Mouse (Mus musculus) gastrocnemius, postnatal 25 days (tissue): ENCODE measurements around the gene Zfp810. TPM values are rescaled to one million over a fixed set of nuclear protein-coding genes. Genes with fewer than 3 reads are reported as not detected.
"Not testable (repeated sequence)": the region's sequence is repeated elsewhere in the genome, so short reads cannot be mapped to it uniquely, and the experiment has no call there.

Source experiments
- DNase-seq: peaks from one replicate; pipeline ENCODE4 v3.0.0; 2022
- long read RNA-seq, 2 experiments: library from polyadenylated mRNA; stranded (forward); transcript quantifications; one replicate each; pipeline ENCODE4 v2.0.0; 2021
- total RNA-seq, 2 experiments: library from RNA; stranded (reverse); gene quantifications; 1 replicate in 1 of 2; 2 replicates in 1 of 2; pipeline ENCODE4 v1.2.3; 2021

The Zfp810 gene
- total RNA-seq, result under 1 TPM; 0.91 to 0.95 TPM
- long read RNA-seq, experiment 1, result 0 reads
- long read RNA-seq, experiment 2, partial matches to known transcripts, result 0 of 3 reads
- long read RNA-seq, experiment 2, other reads (novel, unspliced or antisense), result 1 of 3 reads

GRCm38 (mm10) chr9:22307156-22307919, at the start of gene Zfp810:
TSS of gene Zfp810 (minus strand) at chr9:22307648.
- DNase-seq, result peak; percentile 87

GRCm38 (mm10) chr9:22355919-22356318, 48.5 kb upstream of the Zfp810 start:
- no peak for DNase-seq

DNA sequence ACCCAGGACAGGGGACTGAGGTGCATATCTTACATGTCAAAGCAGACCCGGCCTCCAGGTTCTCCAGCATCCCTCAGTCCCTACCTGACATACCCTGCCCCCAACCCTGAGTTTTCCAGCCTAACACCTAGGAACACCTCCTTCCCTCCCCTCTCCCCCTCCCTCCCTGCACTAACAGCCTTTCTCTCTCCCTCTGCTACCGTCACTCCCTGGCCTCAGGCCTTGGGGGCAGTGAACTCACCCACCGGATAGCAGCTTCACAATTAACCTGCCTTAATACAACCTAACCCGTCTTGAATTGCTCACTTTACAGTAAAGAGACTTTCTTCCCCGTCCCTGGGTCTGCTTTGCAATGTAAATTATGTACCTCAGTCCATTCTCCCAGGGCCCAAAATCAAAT, 46.5 kb upstream of the Zfp810 start:
- DNase-seq, result no peak

GRCm38 (mm10) chr9:22353465-22353864, 46.0 kb upstream of the Zfp810 start:
- no peak for DNase-seq

DNA sequence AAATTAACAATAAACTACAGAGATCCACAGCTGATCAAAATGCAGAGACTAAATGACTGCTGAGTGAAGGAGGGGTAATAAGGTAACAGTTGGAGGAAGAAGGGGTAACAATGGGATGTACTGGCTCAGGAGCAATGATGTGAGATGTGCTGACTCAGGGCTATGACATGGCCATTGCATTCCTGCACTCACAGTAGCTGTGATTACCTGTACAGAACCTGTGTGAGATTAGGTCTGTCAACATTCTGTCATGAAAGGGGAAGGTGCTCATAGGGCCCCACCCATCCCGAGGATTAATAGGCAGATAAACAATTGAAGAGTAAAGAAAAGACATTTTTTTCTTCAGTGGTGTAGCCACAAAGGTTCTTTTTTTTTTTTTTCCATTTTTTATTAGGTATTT, 32.9 kb upstream of the Zfp810 start:
- DNase-seq, result no peak

GRCm38 (mm10) chr9:22337217-22337616, 29.8 kb upstream of the Zfp810 start:
- no peak for DNase-seq

- DNase-seq, result peak; percentile 84
These were observed 20.3 kb upstream of the Zfp810 start for GRCm38 (mm10) chr9:22327475-22328387.

DNA sequence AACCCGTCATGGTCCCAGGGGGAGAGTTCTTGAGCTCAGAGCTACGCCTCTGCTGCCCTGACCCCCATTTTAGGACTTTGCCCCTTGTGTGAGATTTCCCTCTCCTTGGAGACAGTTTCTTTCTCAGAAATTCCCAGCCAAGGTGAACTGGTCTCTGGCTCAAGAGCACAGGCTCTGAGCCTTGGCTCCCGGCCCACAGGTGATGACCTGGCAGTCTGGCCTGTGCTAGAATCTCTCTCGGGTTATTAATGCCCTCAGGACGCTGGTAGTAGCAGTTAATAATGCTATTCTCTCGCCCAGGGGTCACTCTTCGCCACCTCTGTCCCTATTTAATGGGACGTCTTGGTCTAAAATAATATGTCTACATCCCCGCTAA, 19.6 kb upstream of the Zfp810 start:
- no peak for DNase-seq

GRCm38 (mm10) chr9:22324579-22324978, 17.1 kb upstream of the Zfp810 start:
- no peak for DNase-seq

- no peak for DNase-seq
These were observed 15.1 kb upstream of the Zfp810 start for GRCm38 (mm10) chr9:22322381-22323211.

DNA sequence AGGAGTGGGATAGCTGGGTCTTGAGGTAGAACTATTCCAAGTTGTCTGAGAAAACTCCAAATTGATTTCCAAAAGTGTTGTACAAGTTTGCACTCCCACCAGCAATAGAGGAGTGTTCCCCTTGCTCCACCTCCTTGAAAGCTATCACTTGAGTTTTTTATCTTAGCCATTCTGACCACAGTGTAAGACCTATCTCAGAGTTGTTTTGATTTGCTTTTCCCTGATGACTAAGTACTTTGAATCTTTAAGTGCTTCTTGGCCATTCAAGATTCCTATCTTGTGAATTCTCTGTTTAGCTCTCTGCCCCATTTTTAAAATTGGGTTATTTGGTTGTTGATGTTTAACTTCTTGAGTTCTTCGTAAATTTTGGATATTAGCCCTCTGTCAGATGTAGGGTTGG, 11.7 kb upstream of the Zfp810 start:
- no peak for DNase-seq

- DNase-seq, result not testable (repeated sequence)
These were observed 8.6 kb upstream of the Zfp810 start for GRCm38 (mm10) chr9:22316047-22316446.

GRCm38 (mm10) chr9:22314066-22314465, 6.6 kb upstream of the Zfp810 start:
- no peak for DNase-seq

GRCm38 (mm10) chr9:22313218-22313617, 5.8 kb upstream of the Zfp810 start:
- no peak for DNase-seq

DNA sequence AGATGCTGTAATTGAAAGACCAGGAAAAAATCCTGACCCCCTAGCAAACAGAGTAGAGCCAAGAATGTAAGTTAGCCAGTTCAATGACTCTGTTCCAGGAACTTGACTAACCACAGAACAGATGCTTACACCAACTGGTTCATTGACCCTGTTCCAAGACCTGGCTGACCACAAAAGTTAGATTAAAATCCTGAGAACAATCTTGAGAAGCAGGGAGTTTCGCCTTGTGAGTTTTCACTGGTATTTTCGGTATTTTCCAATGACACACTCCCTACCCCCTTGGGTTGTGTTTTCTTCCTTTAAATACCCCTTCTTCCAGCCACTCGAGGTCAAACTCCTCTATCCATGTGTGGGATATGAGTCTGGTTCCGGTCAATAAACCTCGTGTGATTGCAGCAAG, 2.2 kb upstream of the Zfp810 start:
- no peak for DNase-seq

GRCm38 (mm10) chr9:22307920-22308262, 443 bp upstream of the Zfp810 start:
- DNase-seq, result not testable (repeated sequence)

GRCm38 (mm10) chr9:22306726-22307125, 722 bp downstream of the Zfp810 start:
- DNase-seq, result no peak

GRCm38 (mm10) chr9:22302199-22302598, 5.2 kb downstream of the Zfp810 start:
- DNase-seq, result no peak

- DNase-seq, result no peak
These were observed 28.7 kb downstream of the Zfp810 start for GRCm38 (mm10) chr9:22278733-22279132.

DNA sequence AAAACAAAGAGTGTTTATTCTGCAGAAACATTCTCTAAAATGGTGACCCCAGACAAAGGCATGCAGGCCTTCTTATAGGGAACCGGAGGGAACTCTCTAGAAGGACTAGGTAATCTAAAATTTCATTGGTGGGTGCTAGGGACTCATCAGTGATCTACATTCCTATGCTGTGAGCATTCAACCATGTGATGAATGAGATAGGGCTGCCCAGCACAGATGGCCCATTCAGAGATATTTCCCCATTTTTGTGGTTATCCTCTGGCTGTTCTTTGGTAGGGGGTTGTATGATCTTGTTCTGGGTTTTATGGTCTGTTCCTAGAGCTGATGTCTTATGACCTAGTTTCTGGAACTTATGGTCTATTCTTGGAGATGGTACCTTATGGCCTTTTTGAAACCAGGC, 38.6 kb downstream of the Zfp810 start:
- DNase-seq, result no peak

GRCm38 (mm10) chr9:22262611-22263010, 44.8 kb downstream of the Zfp810 start:
- DNase-seq, result no peak

DNA sequence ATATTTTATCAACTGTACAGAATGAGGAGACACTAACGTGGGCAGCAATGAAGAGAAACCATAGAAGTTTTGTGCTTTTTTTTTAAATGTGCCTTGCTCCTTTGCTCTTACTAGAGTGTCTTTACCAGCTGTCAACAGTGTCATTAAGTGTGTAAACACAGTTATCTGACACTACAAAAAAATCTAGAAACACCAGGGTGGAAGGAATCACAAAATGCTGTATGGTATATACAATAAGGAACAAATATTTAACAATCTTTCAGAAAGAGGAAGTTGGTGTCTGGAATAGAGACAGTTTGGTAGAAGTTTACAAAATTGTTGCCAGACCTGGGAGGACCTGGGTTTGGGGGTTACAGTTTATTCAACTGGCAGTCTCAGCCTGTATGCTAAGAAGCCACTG, 45.9 kb downstream of the Zfp810 start:
- no peak for DNase-seq
